Mouse (Mus musculus): ENCODE data around the gene Adora3. TPM values are rescaled to one million over a fixed set of nuclear protein-coding genes. Genes with fewer than 3 reads are reported as not detected.
A peak's percentile ranks its signal among the peaks of the same experiment; 100 is the strongest.

Gene Adora3
- polyA plus RNA-seq, 1 experiment from 2014 or later = 0.10 TPM

DNA sequence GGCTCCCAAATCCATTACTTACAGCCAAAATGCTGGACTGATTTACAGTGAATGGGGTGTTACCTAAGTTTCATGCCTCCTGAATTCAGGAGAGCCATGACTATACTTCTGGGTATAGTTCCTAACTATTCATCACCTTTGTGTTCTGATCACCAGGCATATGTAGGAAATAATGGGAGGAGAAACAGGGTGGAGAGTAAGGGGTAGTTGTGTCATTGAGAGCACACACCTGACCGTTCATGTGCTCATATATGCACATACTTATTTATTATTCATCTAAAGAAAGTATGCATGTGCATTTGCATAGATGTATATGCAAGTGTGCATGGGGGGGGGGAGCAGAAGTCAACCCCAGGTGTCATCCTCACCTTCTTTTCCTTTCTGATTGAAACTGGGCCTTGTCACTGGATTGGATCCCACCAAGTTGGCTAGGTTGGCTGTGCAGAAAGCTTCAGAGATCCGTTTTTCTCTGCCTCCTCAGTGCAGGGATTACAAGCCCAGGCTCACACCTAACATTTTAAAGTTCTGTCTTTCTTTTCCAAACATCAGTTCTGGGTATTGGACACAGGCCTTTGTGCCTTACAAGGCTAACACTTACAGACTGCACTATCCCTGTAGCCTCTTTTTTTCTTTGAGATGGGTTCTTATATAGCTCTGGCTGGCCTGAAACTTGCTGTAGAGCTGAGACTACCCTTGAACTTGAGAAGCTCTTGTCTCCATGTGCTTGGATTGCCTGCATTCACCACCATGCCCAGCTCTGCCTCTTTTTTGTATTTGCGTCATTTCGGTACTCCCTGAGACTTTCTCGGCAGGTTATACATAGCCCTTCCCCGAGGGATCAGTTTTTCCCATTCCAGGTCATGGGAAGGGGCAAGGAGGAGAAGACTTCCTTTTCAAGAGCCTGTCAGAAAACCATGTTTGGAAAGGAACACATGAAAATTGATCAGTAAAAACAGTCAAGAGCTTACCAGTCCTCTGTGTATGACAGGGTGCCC, 3.1 kb downstream of the Adora3 start:
- H3K4me2 ChIP-seq = no peak overlapping the region
- 80% methylated on average over 6 of the region's 6 CpGs for WGBS
- H3K9ac ChIP-seq = no peak overlapping the region
- H3K27ac ChIP-seq (ENCODE audit: poor library complexity, severe bottlenecking) = no peak overlapping the region
- no peak overlapping the region for H3K4me3 ChIP-seq
- H3K9me3 ChIP-seq (replicated peaks) = no peaks in the 10 kb centered on the region
- no peaks in the 10 kb centered on the region for H3K36me3 ChIP-seq
- H3K4me1 ChIP-seq (replicated peaks) = peaks cover 23% of the 10 kb centered on the region
- ATAC-seq (ENCODE audit: insufficient number of reproducible peaks, low FRiP score) = no peak
- H3K27me3 ChIP-seq (replicated peaks) = peaks cover 2% of the 10 kb centered on the region

DNA sequence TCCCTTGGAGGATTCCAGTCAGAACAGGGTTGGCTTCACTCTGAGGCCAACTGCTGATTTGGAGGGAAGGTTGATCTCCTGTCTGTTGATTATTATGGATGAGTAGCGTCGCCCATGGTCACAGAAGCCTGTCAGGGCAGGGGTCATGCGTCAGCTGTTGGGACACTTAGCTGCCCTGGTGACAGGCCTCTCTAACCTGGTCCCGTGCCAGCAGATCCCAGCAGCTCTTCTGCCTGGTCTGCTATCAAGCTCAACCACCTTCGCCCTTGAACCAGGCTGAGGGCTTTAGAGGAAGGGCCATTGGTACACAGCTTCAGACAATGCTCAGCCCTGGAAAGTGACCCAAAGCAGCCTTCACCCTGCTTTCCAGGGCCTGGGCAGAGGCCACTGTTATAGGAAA, 5.4 kb downstream of the Adora3 start:
- 38% methylated on average over 5 of the region's 5 CpGs for WGBS
- Histone ChIP-seq H3K9me3 (replicated peaks) (no peaks in the 10 kb centered on the region), H3K27ac (ENCODE audit: poor library complexity, severe bottlenecking) (no peak overlapping the region), H3K9ac (no peak overlapping the region), H3K4me2 (no peak overlapping the region), H3K4me3 (no peak overlapping the region), H3K27me3 (replicated peaks) (peaks cover 15% of the 10 kb centered on the region), H3K4me1 (replicated peaks) (peaks cover 23% of the 10 kb centered on the region), H3K36me3 (no peaks in the 10 kb centered on the region)
- ATAC-seq (ENCODE audit: insufficient number of reproducible peaks, low FRiP score) = no peak

DNA sequence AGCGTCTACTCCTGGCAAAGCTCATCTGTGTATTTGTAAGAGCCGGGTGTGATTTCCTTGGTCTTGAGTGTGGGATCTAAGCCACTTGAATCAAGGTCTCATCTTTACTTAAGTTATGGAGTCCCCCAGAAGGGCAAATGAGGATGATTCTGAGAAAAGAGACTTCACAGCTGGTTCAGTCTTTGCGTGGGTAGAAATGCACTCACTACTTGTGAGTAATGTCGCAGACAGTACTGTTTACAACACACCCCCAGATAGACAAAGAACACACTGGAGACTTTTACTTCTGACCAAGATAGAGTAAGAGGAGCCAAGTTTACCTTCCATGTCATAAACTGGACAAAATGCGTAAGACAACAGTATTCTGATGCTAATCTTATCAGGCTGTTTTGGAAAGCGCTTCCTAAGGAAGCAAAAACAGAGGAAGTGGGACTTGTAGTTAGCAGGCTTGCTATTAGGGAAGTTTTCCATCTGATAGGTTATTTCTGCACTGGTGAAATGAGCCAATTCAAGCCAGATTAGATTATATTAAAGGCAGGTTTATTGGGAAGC, 6.7 kb downstream of the Adora3 start:
- no peak overlapping the region for H3K27ac ChIP-seq (ENCODE audit: poor library complexity, severe bottlenecking)
- peaks cover 15% of the 10 kb centered on the region for H3K27me3 ChIP-seq (replicated peaks)
- no peak overlapping the region for H3K9ac ChIP-seq
- no peaks in the 10 kb centered on the region for H3K9me3 ChIP-seq (replicated peaks)
- no peak overlapping the region for H3K4me2 ChIP-seq
- H3K36me3 ChIP-seq = no peaks in the 10 kb centered on the region
- no peak overlapping the region for H3K4me3 ChIP-seq
- 76% methylated on average over 6 of the region's 6 CpGs for WGBS
- no peak for ATAC-seq (ENCODE audit: insufficient number of reproducible peaks, low FRiP score)
- H3K4me1 ChIP-seq (replicated peaks) = peaks cover 12% of the 10 kb centered on the region

DNA sequence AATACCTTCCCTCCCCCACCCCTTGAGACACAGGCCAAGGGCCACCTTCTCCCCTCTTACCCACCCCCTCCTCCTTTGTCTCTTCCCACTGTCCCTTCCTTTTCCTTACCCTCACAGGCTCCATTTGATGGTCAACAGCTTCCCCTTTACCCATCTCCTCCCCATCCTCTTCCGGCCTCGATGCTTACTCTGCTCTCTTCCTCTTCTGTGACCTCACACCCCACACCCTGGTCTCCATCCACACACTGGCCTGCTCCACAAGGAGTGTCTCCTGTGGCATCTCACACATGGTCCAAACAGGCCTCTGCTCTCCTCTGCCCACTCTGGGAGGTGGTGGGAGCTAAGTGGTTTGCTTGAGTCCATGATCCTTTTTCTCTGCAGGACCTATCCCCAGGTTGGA, 7.3 kb downstream of the Adora3 start:
- no peak overlapping the region for H3K9ac ChIP-seq
- H3K27me3 ChIP-seq (replicated peaks) = peaks cover 15% of the 10 kb centered on the region
- H3K9me3 ChIP-seq (replicated peaks) = no peaks in the 10 kb centered on the region
- peaks cover 7% of the 10 kb centered on the region for H3K4me1 ChIP-seq (replicated peaks)
- WGBS = 67% methylated on average over 2 of the region's 2 CpGs
- ATAC-seq (ENCODE audit: insufficient number of reproducible peaks, low FRiP score) = peak; percentile 44; the same call in 1 of the 2 replicates
- H3K4me2 ChIP-seq = no peak overlapping the region
- no peak overlapping the region for H3K27ac ChIP-seq (ENCODE audit: poor library complexity, severe bottlenecking)
- no peaks in the 10 kb centered on the region for H3K36me3 ChIP-seq
- H3K4me3 ChIP-seq = no peak overlapping the region

DNA sequence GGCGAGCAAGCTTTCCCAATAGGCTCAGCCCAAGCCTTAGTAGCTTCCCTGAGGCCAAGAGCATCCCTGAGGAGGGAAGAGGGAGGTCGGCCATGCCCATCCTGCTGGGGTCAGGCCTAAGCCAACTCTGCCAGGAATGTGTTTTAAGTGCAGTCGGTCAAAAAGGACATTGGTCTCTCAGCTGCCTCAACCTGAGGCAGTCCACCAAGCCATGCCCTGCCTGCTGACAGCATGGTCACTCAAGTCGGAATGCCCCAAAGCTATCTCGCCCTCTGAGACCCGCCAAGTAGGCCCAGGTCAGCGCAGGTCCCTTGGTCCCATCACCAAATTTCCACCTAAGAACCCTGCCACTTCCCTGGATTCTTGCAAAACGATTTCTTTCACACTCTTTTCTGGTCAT, 8.1 kb downstream of the Adora3 start:
- 80% methylated on average over 8 of the region's 8 CpGs for WGBS
- no peak for ATAC-seq (ENCODE audit: insufficient number of reproducible peaks, low FRiP score)

DNA sequence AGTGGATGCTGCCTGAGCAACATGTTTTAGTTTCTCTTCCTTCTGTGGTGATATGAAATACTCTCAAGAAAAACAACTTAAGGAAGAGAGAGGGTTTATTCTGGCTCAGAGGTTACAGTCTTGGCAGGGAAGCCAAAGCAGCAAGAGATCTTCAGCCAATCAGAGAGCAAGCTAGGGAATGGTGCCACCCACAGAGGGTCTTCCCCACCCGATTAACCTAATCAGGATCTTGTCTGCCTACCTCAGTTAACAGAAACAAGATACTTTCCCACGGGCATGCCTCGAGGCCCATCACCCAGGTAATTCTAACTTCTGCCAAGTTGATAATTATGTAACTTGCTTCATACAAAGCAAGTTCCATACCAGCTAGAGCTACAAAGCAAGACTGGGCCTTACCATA, 9.8 kb downstream of the Adora3 start:
- ATAC-seq (ENCODE audit: insufficient number of reproducible peaks, low FRiP score) = peak; percentile 69; the same call in 1 of the 2 replicates

More for the DNA sequence above, 8.1 kb downstream of the Adora3 start:
- Histone ChIP-seq H3K36me3 (no peaks in the 10 kb centered on the region), H3K4me2 (no peak overlapping the region), H3K9me3 (replicated peaks) (no peaks in the 10 kb centered on the region), H3K27ac (ENCODE audit: poor library complexity, severe bottlenecking) (no peak overlapping the region), H3K4me3 (no peak overlapping the region), H3K27me3 (replicated peaks) (peaks cover 15% of the 10 kb centered on the region), H3K9ac (no peak overlapping the region), H3K4me1 (replicated peaks) (peaks cover 7% of the 10 kb centered on the region)

DNA sequence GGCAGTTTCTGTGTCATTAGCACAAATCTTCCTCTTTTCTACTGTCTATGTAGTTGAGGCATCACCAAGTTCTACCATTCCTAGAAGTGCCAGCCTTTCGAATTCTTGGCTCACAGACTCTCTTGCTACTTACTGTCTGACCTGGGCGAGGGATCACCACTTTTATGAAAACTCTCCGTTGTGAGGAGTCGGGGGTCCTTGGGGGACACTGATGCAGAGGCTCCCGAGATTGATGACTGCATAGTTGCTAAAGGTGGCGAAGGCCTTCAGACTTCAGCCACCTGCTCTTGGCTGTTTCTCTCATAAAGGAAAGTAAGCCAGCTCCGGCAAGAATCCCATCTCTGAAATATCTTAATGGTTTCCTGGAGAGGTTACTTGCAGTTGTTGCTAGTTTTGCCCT, 11.4 kb downstream of the Adora3 start:
- peaks cover 15% of the 10 kb centered on the region for H3K27me3 ChIP-seq (replicated peaks)
- no peak overlapping the region for H3K4me3 ChIP-seq
- H3K27ac ChIP-seq (ENCODE audit: poor library complexity, severe bottlenecking) = no peak overlapping the region
- no peak overlapping the region for H3K9ac ChIP-seq
- H3K36me3 ChIP-seq = no peaks in the 10 kb centered on the region
- no peaks in the 10 kb centered on the region for H3K9me3 ChIP-seq (replicated peaks)
- ATAC-seq (ENCODE audit: insufficient number of reproducible peaks, low FRiP score) = no peak
- WGBS = 86% methylated on average over 7 of the region's 7 CpGs
- no peaks in the 10 kb centered on the region for H3K4me1 ChIP-seq (replicated peaks)
- H3K4me2 ChIP-seq = no peak overlapping the region

More for the DNA sequence above, 9.8 kb downstream of the Adora3 start:
- no peaks in the 10 kb centered on the region for H3K36me3 ChIP-seq
- no peak overlapping the region for H3K9ac ChIP-seq
- WGBS = 49% methylated on average over 3 of the region's 3 CpGs
- H3K27me3 ChIP-seq (replicated peaks) = peaks cover 15% of the 10 kb centered on the region
- no peak overlapping the region for H3K4me3 ChIP-seq
- no peak overlapping the region for H3K4me2 ChIP-seq
- peaks cover 7% of the 10 kb centered on the region for H3K4me1 ChIP-seq (replicated peaks)
- no peaks in the 10 kb centered on the region for H3K9me3 ChIP-seq (replicated peaks)
- no peak overlapping the region for H3K27ac ChIP-seq (ENCODE audit: poor library complexity, severe bottlenecking)

DNA sequence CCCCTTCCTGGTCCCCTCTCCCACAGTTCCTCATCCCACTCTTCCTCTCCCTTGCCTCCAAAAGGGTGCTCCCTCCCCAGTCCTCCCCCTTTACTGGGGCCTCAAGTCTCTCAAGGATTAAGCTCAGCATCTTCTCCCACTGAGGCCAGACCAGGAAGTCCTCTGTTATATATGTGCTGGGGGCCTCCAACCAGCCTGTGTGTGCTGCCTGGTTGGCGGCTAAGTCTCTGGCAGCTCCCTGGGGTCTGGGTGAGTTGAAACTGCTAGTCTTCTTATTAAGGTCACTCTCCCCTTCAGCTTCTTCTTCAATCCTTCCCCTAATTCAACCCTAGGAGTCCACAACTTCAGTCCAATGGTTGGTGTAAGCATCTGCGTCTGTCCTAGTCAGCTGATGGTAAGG, 12.5 kb downstream of the Adora3 start:
- WGBS = 89% methylated on average over 2 of the region's 2 CpGs
- Histone ChIP-seq H3K9ac (no peak overlapping the region), H3K4me2 (no peak overlapping the region), H3K36me3 (no peaks in the 10 kb centered on the region), H3K9me3 (replicated peaks) (no peaks in the 10 kb centered on the region), H3K27me3 (replicated peaks) (peaks cover 15% of the 10 kb centered on the region), H3K4me3 (no peak overlapping the region), H3K4me1 (replicated peaks) (no peaks in the 10 kb centered on the region), H3K27ac (ENCODE audit: poor library complexity, severe bottlenecking) (no peak overlapping the region)
- ATAC-seq (ENCODE audit: insufficient number of reproducible peaks, low FRiP score) = no peak

DNA sequence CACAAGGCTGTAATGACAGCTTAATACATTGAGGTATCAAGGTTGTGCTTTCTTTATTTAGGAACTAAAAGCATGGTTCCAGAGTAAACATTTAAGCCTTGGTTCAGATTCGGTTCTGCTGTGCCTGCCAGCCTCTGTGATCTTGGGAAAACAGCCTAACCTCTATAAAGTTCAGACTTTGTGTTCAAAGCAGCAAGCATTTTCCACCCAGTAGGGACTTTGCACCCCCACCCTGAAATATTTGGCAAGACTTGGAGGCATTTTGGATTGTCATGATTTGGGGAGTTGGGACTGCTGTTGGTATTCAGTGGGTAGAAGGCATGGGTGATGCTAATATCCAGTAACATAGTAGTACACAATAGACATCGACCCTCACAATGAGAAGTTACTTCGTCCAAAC, 18.3 kb downstream of the Adora3 start:
- H3K27me3 ChIP-seq (replicated peaks) = no peaks in the 10 kb centered on the region
- 80% methylated on average over 3 of the region's 3 CpGs for WGBS
- no peak overlapping the region for H3K4me3 ChIP-seq
- ATAC-seq (ENCODE audit: insufficient number of reproducible peaks, low FRiP score) = no peak
- H3K36me3 ChIP-seq = no peaks in the 10 kb centered on the region
- no peak overlapping the region for H3K4me2 ChIP-seq
- no peak overlapping the region for H3K9ac ChIP-seq
- no peak overlapping the region for H3K27ac ChIP-seq (ENCODE audit: poor library complexity, severe bottlenecking)
- no peaks in the 10 kb centered on the region for H3K9me3 ChIP-seq (replicated peaks)
- H3K4me1 ChIP-seq (replicated peaks) = peaks cover 27% of the 10 kb centered on the region

DNA sequence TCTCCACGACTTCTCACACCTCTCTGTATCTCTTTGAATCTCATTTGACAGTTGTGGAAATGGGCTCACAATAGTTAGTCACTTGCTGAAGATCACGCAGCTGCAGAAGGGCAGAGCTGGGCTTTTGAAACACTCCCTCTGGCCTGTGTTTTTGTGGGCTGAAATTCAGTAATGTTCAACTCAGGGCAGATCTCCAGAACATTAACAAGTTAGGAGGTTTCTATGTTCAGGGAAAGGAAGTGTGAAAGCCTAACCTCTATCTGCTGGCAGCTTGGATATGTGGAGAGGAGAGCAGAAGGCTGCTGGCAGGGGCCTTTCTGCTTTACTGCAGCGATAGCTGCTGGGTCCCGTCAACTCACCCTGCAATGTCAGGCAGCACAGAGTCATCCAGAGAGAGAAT, 19.6 kb downstream of the Adora3 start:
- WGBS = 43% methylated on average over 4 of the region's 4 CpGs
- H3K27me3 ChIP-seq (replicated peaks) = no peaks in the 10 kb centered on the region
- H3K9ac ChIP-seq = no peak overlapping the region
- H3K9me3 ChIP-seq (replicated peaks) = no peaks in the 10 kb centered on the region
- H3K4me3 ChIP-seq = no peak overlapping the region
- no peak overlapping the region for H3K27ac ChIP-seq (ENCODE audit: poor library complexity, severe bottlenecking)
- ATAC-seq (ENCODE audit: insufficient number of reproducible peaks, low FRiP score) = no peak
- H3K36me3 ChIP-seq = no peaks in the 10 kb centered on the region
- H3K4me2 ChIP-seq = no peak overlapping the region
- H3K4me1 ChIP-seq (replicated peaks) = peaks cover 39% of the 10 kb centered on the region

DNA sequence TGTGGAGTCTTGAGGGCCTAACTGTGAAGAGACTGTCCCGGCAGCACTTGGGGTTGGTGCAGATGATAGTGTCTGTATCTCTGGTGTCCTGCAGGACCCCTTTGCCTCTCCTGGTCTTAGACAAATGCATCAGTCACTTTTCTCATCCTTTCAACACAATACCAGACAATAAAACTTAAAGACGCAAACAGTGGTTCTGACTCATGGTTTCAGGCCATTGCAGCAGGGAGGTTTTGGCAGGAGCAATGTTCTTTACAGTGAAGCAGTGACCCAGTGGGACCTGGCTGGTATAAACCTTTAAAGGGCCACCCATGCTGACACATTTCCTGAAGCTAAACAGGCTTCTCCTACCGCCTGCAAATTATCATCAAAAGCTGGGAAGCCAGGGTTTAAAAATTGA, 20.5 kb downstream of the Adora3 start:
- no peak overlapping the region for H3K27ac ChIP-seq (ENCODE audit: poor library complexity, severe bottlenecking)
- peaks cover 43% of the 10 kb centered on the region for H3K4me1 ChIP-seq (replicated peaks)

More for the DNA sequence above, 20.5 kb downstream of the Adora3 start:
- Histone ChIP-seq H3K9me3 (replicated peaks) (no peaks in the 10 kb centered on the region), H3K27me3 (replicated peaks) (no peaks in the 10 kb centered on the region), H3K4me3 (no peak overlapping the region), H3K4me2 (no peak overlapping the region), H3K36me3 (no peaks in the 10 kb centered on the region), H3K9ac (no peak overlapping the region)
- 49% methylated on average over 3 of the region's 3 CpGs for WGBS
- ATAC-seq (ENCODE audit: insufficient number of reproducible peaks, low FRiP score) = no peak

All from heart, embryonic 12.5 days (tissue).